Mouse (Mus musculus): ENCODE data around the gene Gcnt4. TPM values are rescaled to one million over a fixed set of nuclear protein-coding genes. Genes with fewer than 3 reads are reported as not detected.
A peak's percentile ranks its signal among the peaks of the same experiment; 100 is the strongest.
"Not testable (repeated sequence)": the region's sequence is repeated elsewhere in the genome, so short reads cannot be mapped to it uniquely, and the experiment has no call there.

Gcnt4 gene
- polyA plus RNA-seq, 2 experiments = 0.44 to 0.63 TPM

DNA sequence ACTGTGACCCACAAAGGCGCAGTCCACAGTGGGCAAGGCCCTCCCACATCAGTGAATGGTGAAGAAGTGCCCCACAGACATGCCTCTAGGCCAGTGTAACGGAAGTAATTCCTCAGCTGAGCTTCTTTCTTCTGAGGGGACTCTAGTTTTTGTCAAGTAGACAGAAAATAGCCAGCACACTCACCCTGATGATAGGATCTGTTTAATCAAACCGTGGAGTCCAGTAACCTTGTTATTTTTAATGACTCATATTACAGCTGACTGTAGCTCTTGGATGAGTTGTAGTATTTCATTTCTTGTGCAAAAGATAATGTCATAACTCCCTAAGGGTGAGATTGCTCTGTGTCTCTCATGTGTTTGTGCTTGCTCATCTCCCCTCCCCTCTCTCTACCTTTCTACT is 17.8 kb upstream of the Gcnt4 start:
- Histone ChIP-seq H3K4me3 (replicated peaks; ENCODE audit: low read length) (no peak overlapping the region), H3K9ac (ENCODE audit: low read depth, low read length, severe bottlenecking) (no peak overlapping the region), H3K36me3 (ENCODE audit: control insufficient read depth, insufficient read depth, low read length) (no peaks in the 10 kb centered on the region), H3K4me1 (ENCODE audit: control insufficient read depth, insufficient read depth, low read length) (no peaks in the 10 kb centered on the region), H3K9me3 (ENCODE audit: control insufficient read depth, low read length) (no peaks in the 10 kb centered on the region), H3K27ac (replicated peaks; ENCODE audit: low read depth, low read length) (no peak overlapping the region), H3K4me2 (replicated peaks; ENCODE audit: low read depth, low read length, severe bottlenecking) (no peak overlapping the region), H3K27me3 (ENCODE audit: control insufficient read depth, insufficient read depth, low read length) (no peaks in the 10 kb centered on the region)
- ATAC-seq (ENCODE audit: low FRiP score, low read depth) = no peak
- WGBS = 61% methylated on average over 3 of the region's 3 CpGs
- no peak for DNase-seq (ENCODE audit: low spot score)
- no peak for TF ChIP-seq POLR2A (IDR thresholded peaks at IDR 0.05; ENCODE audit: borderline replicate concordance, extremely low read depth, insufficient read depth, insufficient read length)

DNA sequence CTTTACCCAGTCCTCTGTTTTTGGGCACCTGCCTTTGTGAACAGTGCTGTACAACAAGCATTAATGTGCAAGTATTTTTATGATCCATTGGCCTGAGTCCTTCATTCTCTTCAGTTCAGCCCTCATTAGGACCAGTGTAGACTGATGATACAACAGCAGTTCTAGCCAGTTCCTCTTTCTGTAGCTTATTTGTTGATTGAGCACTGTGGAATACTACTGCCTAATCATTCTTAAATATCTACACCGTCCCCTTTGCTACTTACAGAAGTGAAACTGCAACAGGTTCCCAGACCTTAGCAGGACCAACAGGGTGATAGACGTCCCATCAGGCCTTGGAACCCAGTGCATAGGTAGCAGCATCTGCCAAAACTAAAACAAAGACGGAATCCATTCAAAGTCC is 13.3 kb upstream of the Gcnt4 start:
- no peak for TF ChIP-seq POLR2A (IDR thresholded peaks at IDR 0.05; ENCODE audit: borderline replicate concordance, extremely low read depth, insufficient read depth, insufficient read length)
- DNase-seq (ENCODE audit: low spot score) = no peak
- Histone ChIP-seq H3K9me3 (ENCODE audit: control insufficient read depth, low read length) (no peaks in the 10 kb centered on the region), H3K4me3 (replicated peaks; ENCODE audit: low read length) (no peak overlapping the region), H3K4me1 (ENCODE audit: control insufficient read depth, insufficient read depth, low read length) (no peaks in the 10 kb centered on the region), H3K27ac (replicated peaks; ENCODE audit: low read depth, low read length) (no peak overlapping the region), H3K27me3 (ENCODE audit: control insufficient read depth, insufficient read depth, low read length) (no peaks in the 10 kb centered on the region), H3K4me2 (replicated peaks; ENCODE audit: low read depth, low read length, severe bottlenecking) (no peak overlapping the region), H3K9ac (ENCODE audit: low read depth, low read length, severe bottlenecking) (no peak overlapping the region), H3K36me3 (ENCODE audit: control insufficient read depth, insufficient read depth, low read length) (no peaks in the 10 kb centered on the region)
- 80% methylated on average over 3 of the region's 3 CpGs for WGBS
- ATAC-seq (ENCODE audit: low FRiP score, low read depth) = no peak

DNA sequence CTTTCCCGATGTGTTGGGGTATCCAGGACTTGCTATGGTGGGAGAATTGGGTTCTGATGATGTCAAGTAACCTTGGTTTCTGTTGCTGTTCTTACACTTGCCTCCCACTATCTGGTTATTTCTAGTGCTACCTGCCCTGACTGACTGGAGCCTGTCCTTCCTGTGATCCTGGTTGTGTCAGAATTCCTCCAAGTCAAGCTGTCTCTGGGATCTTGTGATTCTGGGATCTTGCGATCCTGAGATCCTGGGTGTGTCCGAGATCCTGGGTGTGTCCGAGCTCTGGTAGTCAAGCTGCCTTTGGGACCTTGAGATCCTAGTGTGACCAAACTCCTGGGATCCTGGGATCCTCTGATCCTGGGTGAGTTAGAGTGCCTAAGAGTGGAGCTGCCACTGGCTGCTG is 1.4 kb upstream of the Gcnt4 start:
- H3K4me2 ChIP-seq (replicated peaks; ENCODE audit: low read depth, low read length, severe bottlenecking); H3K36me3 ChIP-seq (ENCODE audit: control insufficient read depth, insufficient read depth, low read length); H3K27me3 ChIP-seq (ENCODE audit: control insufficient read depth, insufficient read depth, low read length); ATAC-seq (ENCODE audit: low FRiP score, low read depth); H3K27ac ChIP-seq (replicated peaks; ENCODE audit: low read depth, low read length); H3K9me3 ChIP-seq (ENCODE audit: control insufficient read depth, low read length); DNase-seq (ENCODE audit: low spot score); H3K4me1 ChIP-seq (ENCODE audit: control insufficient read depth, insufficient read depth, low read length); H3K9ac ChIP-seq (ENCODE audit: low read depth, low read length, severe bottlenecking); H3K4me3 ChIP-seq (replicated peaks; ENCODE audit: low read length): not testable (repeated sequence)
- 89% methylated on average over 4 of the region's 4 CpGs for WGBS

DNA sequence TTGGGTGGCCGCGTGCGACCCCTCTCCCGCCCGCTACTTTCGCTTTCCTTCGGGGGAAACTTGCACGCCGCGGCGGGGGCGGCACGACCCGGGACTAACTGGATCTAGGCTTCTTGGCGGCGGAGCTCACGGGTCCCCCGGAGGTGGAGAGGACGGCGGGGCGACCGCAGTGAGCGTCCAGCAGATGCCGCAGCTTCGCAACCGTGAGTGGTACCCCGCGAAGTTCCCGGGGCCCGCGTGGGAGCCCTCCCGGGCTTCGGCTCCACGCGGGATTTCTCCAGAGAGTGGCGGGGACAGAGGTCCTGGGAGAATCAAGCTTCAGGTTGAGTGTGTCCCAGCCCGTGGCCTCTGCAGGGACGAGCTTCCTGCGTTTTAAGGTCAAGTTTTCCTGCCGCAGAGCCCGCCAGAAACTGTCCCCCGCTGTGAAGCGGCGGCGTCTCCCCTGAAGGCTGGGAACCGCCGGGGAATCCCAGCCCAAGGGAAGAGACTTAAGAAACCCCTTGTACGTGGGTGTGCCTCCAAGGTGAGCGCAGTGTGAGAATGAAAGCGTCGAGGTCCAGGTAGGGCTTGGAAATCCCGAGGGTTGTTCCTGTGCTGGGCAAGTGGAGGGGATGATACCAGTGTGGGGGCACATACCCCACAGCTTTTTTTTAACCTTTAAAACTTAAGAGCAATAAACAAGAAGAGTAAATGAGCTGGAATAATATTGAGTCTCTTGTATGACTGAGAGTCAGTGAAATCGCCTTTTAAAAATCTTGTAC is 676 bp downstream of the Gcnt4 start:
- Histone ChIP-seq H3K9me3 (ENCODE audit: control insufficient read depth, low read length) (no peaks in the 10 kb centered on the region), H3K27ac (replicated peaks; ENCODE audit: low read depth, low read length) (no peak overlapping the region), H3K36me3 (ENCODE audit: control insufficient read depth, insufficient read depth, low read length) (no peaks in the 10 kb centered on the region), H3K4me1 (ENCODE audit: control insufficient read depth, insufficient read depth, low read length) (peaks cover 3% of the 10 kb centered on the region; the same call in 1 of the 2 replicates), H3K9ac (ENCODE audit: low read depth, low read length, severe bottlenecking) (peak overlapping the region; percentile 79), H3K4me2 (replicated peaks; ENCODE audit: low read depth, low read length, severe bottlenecking) (peak overlapping the region; percentile 99), H3K4me3 (replicated peaks; ENCODE audit: low read length) (peak overlapping the region; percentile 81), H3K27me3 (ENCODE audit: control insufficient read depth, insufficient read depth, low read length) (0 out of 2 replicates have a peak, but pooled peaks cover 5% of the 10 kb centered on the region)
- DNase-seq (ENCODE audit: low spot score) = no peak
- WGBS = under 1% methylated on average over 52 of the region's 53 CpGs
- no peak for TF ChIP-seq POLR2A (IDR thresholded peaks at IDR 0.05; ENCODE audit: borderline replicate concordance, extremely low read depth, insufficient read depth, insufficient read length)
- peak; percentile 56; the same call in 1 of the 2 replicates for ATAC-seq (ENCODE audit: low FRiP score, low read depth)

DNA sequence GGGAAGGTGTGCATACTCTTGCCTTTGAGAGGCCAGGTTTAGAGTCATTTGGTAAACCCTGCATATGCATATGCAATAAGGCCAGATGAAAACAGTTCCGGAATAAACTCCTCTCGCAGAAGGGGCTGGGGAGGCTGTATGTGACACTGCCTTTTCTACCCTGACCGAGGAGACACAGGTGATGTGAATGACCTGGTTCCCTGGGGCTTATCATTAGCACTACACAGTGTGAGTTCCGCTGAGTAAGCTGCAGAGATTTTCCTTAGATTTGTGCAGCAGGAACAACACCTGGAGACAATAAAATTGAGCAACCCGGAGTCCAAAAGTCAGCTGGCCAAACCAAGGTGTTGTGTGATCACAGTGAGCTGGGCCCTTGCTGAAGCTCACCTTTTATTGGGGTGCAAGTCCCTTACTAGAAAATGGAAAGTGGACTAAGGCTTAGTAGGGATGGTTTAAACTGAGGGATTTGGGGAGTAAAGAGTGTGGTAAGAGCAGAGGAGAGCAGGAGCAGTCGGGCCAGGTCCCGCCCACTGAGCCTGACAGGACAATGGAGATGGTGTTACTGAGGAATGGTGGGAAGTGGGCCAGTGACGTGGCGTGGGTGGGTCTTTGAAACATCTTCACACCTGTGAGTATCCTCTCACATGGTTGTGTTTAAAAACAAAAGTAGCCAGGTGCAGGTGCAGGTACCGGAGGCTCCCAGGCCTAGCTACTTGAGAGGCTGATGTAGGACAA is 1.7 kb downstream of the Gcnt4 start:
- Histone ChIP-seq H3K4me3 (replicated peaks; ENCODE audit: low read length) (peak overlapping the region; percentile 81), H3K4me2 (replicated peaks; ENCODE audit: low read depth, low read length, severe bottlenecking) (0 out of 2 replicates have a peak overlapping the region, but pooled peaks have one; percentile 99)

More for the DNA sequence above, 1.7 kb downstream of the Gcnt4 start:
- TF ChIP-seq POLR2A (IDR thresholded peaks at IDR 0.05; ENCODE audit: borderline replicate concordance, extremely low read depth, insufficient read depth, insufficient read length) = no peak
- peaks cover 3% of the 10 kb centered on the region; the same call in 1 of the 2 replicates for H3K4me1 ChIP-seq (ENCODE audit: control insufficient read depth, insufficient read depth, low read length)
- no peak overlapping the region for H3K27ac ChIP-seq (replicated peaks; ENCODE audit: low read depth, low read length)
- no peak for DNase-seq (ENCODE audit: low spot score)
- no peak for ATAC-seq (ENCODE audit: low FRiP score, low read depth)
- WGBS = 25% methylated on average over 10 of the region's 10 CpGs
- no peaks in the 10 kb centered on the region for H3K9me3 ChIP-seq (ENCODE audit: control insufficient read depth, low read length)
- no peaks in the 10 kb centered on the region for H3K36me3 ChIP-seq (ENCODE audit: control insufficient read depth, insufficient read depth, low read length)
- H3K9ac ChIP-seq (ENCODE audit: low read depth, low read length, severe bottlenecking) = no peak overlapping the region
- H3K27me3 ChIP-seq (ENCODE audit: control insufficient read depth, insufficient read depth, low read length) = 0 out of 2 replicates have a peak, but pooled peaks cover 5% of the 10 kb centered on the region
